Mouse (Mus musculus) heart, adult 2 months (tissue): Measurements from ENCODE around the gene Acp2. TPM values are rescaled to one million over a fixed set of nuclear protein-coding genes. Genes with fewer than 3 reads are reported as not detected.

Experiments
- DNase-seq, 2 experiments: peaks; one replicate each; pipeline ENCODE4 v3.0.0; 2021
- H3K27ac ChIP-seq: fragments of 200-600 bp; 2 replicates; pipeline ENCODE4 v1.8.1; 2022
- H3K27me3 ChIP-seq: fragments of 200-500 bp; 2 replicates; pipeline ENCODE4 v1.6.1; 2012; ENCODE audit warnings: mild to moderate bottlenecking, low read length, inconsistent platforms, mixed read lengths; ENCODE audit not compliant: control insufficient read depth, insufficient read depth
- H3K36me3 ChIP-seq: fragments of 200-500 bp; 2 replicates; pipeline ENCODE4 v1.6.1; 2012; ENCODE audit warnings: low read length, inconsistent platforms; ENCODE audit not compliant: control insufficient read depth, insufficient read depth
- H3K4me1 ChIP-seq: fragments of 200-500 bp; 2 replicates; pipeline ENCODE4 v1.6.1; 2011; ENCODE audit warnings: low read length; ENCODE audit not compliant: control insufficient read depth, insufficient read depth
- H3K4me3 ChIP-seq: fragments of 200-600 bp; 2 replicates; pipeline ENCODE4 v1.8.1; 2022
- H3K79me2 ChIP-seq: fragments of 200-500 bp; replicated peaks from 2 replicates; pipeline ENCODE4 v1.6.1; 2012; ENCODE audit warnings: mild to moderate bottlenecking, inconsistent platforms, low read length, moderate library complexity, mixed read lengths; ENCODE audit not compliant: control insufficient read depth, insufficient read depth
- H3K9ac ChIP-seq: fragments of 200-500 bp; 2 replicates; pipeline ENCODE4 v1.6.1; 2012; ENCODE audit warnings: low read depth, mild to moderate bottlenecking, control low read depth, inconsistent platforms, low read length, mixed read lengths
- CTCF ChIP-seq: fragments of 200-600 bp; IDR thresholded peaks from 2 replicates; pipeline ENCODE4 v1.8.1; 2022; ENCODE audit warnings: antibody characterized with exemption, mild to moderate bottlenecking, moderate library complexity
- EP300 ChIP-seq: fragments of 200-500 bp; IDR thresholded peaks from 2 replicates; pipeline ENCODE4 v1.6.1; 2011; ENCODE audit warnings: low read depth, low read length, control low read depth; ENCODE audit not compliant: insufficient read depth
- POLR2A ChIP-seq: fragments of 200-500 bp; IDR thresholded peaks from 2 replicates; pipeline ENCODE4 v1.6.1; 2011; ENCODE audit warnings: mild to moderate bottlenecking, low read depth, low read length, control low read depth; ENCODE audit not compliant: insufficient read depth
- WGBS: fragments of 180-500 bp; shearing (Covaris S2); methylation state at CpG from one replicate; pipeline ENCODE4 v1.1.7; 2018; 5-methylcytosine and 5-hydroxymethylcytosine counted together
- intact Hi-C: fragments of 180-260 bp; cut with DNase I; formaldehyde crosslinking; loops from one replicate; pipeline ENCODE4 v1.15.1; 2025
- polyA plus RNA-seq: library from polyadenylated mRNA; depleted of rRNA; stranded (reverse); fragments of >200 nt; gene quantifications from 2 replicates; pipeline ENCODE4 v1.2.3, GENCODE M21; 2012
- total RNA-seq, 2 experiments: library from RNA; stranded (reverse); gene quantifications; 2 replicates each; pipeline ENCODE4 v1.2.3; 2021

Gene Acp2
- total and polyA plus RNA-seq, 3 experiments, result 15.0 to 19.9 (median 17.3) TPM

GRCm38 (mm10) chr2:91162952-91163351 lies 39.7 kb upstream of the Acp2 start:
- 88% methylated on average over 4 of the region's 4 CpGs for WGBS
- no peaks in the 10 kb centered on the region for H3K79me2 ChIP-seq
- DNase-seq, result no peak

GRCm38 (mm10) chr2:91163532-91163931 lies 39.2 kb upstream of the Acp2 start:
- H3K4me1 ChIP-seq, result peaks cover 3% of the 10 kb centered on the region
- DNase-seq, result no peak
- no peak overlapping the region for H3K4me3 ChIP-seq
- no peaks in the 10 kb centered on the region for H3K79me2 ChIP-seq
- peaks cover 7% of the 10 kb centered on the region for H3K36me3 ChIP-seq
- 88% methylated on average over 5 of the region's 5 CpGs for WGBS
- no peaks in the 10 kb centered on the region for H3K27me3 ChIP-seq
- no peak overlapping the region for H3K9ac ChIP-seq
- intact Hi-C loops, result no loop called here
- TF ChIP-seq CTCF, result no peak
- no peak for TF ChIP-seq POLR2A
- TF ChIP-seq EP300, result no peak
- H3K27ac ChIP-seq, result no peak overlapping the region

More at GRCm38 (mm10) chr2:91162952-91163351, 39.7 kb upstream of the Acp2 start:
- intact Hi-C loops, result no loop called here
- H3K4me1 ChIP-seq, result peaks cover 3% of the 10 kb centered on the region
- TF ChIP-seq POLR2A (no peak), CTCF (no peak), EP300 (no peak)
- no peak overlapping the region for H3K4me3 ChIP-seq
- H3K36me3 ChIP-seq, result peaks cover 7% of the 10 kb centered on the region
- no peaks in the 10 kb centered on the region for H3K27me3 ChIP-seq
- H3K9ac ChIP-seq, result no peak overlapping the region
- no peak overlapping the region for H3K27ac ChIP-seq

GRCm38 (mm10) chr2:91164991-91165390 lies 37.7 kb upstream of the Acp2 start:
- Histone ChIP-seq H3K79me2 (no peaks in the 10 kb centered on the region), H3K27ac (no peak overlapping the region), H3K4me3 (no peak overlapping the region), H3K9ac (no peak overlapping the region), H3K4me1 (peaks cover 3% of the 10 kb centered on the region), H3K27me3 (no peaks in the 10 kb centered on the region), H3K36me3 (peaks cover 7% of the 10 kb centered on the region)
- intact Hi-C loops, result no loop called here
- WGBS, result 67% methylated on average over 6 of the region's 6 CpGs
- DNase-seq, result no peak
- no peak for TF ChIP-seq CTCF
- no peak for TF ChIP-seq POLR2A
- TF ChIP-seq EP300, result no peak

GRCm38 (mm10) chr2:91167629-91168028 lies 35.1 kb upstream of the Acp2 start:
- Histone ChIP-seq H3K4me3 (no peak overlapping the region), H3K27ac (no peak overlapping the region), H3K79me2 (no peaks in the 10 kb centered on the region), H3K9ac (no peak overlapping the region), H3K27me3 (no peaks in the 10 kb centered on the region), H3K36me3 (no peaks in the 10 kb centered on the region), H3K4me1 (no peaks in the 10 kb centered on the region)
- no peak for DNase-seq
- WGBS, result 75% methylated on average over 4 of the region's 4 CpGs
- TF ChIP-seq CTCF (no peak), POLR2A (no peak)
- intact Hi-C loops, result no loop called here

- intact Hi-C loops, result no loop called here
- Histone ChIP-seq H3K36me3 (no peaks in the 10 kb centered on the region), H3K27ac (no peak overlapping the region), H3K9ac (no peak overlapping the region), H3K4me3 (no peak overlapping the region), H3K4me1 (no peaks in the 10 kb centered on the region), H3K27me3 (no peaks in the 10 kb centered on the region), H3K79me2 (no peaks in the 10 kb centered on the region)
- 80% methylated on average over 25 of the region's 25 CpGs for WGBS
- no peak for DNase-seq
- TF ChIP-seq POLR2A (no peak), CTCF (no peak), EP300 (no peak)
Measured at GRCm38 (mm10) chr2:91169587-91170322, 32.9 kb upstream of the Acp2 start.

- Histone ChIP-seq H3K79me2 (no peaks in the 10 kb centered on the region), H3K36me3 (no peaks in the 10 kb centered on the region), H3K27ac (no peak overlapping the region), H3K4me3 (no peak overlapping the region), H3K27me3 (no peaks in the 10 kb centered on the region), H3K9ac (no peak overlapping the region), H3K4me1 (no peaks in the 10 kb centered on the region)
- 53% methylated on average over 4 of the region's 4 CpGs for WGBS
- intact Hi-C loops, result no loop called here
- no peak for DNase-seq
- no peak for TF ChIP-seq CTCF
- no peak for TF ChIP-seq EP300
- no peak for TF ChIP-seq POLR2A
Measured at GRCm38 (mm10) chr2:91175490-91175889, 27.2 kb upstream of the Acp2 start.
